Mouse (Mus musculus): Measurements from ENCODE around the gene Creb5. TPM values are rescaled to one million over a fixed set of nuclear protein-coding genes. Genes with fewer than 3 reads are reported as not detected.

Creb5 gene
- polyA plus RNA-seq, 1 experiment from 2014 or later = 4.2 TPM

- Histone ChIP-seq H3K4me2 (replicated peaks; ENCODE audit: low read depth, low read length) (no peak overlapping the region), H3K27me3 (ENCODE audit: control insufficient read depth, insufficient read depth, low read length) (no peaks in the 10 kb centered on the region), H3K36me3 (ENCODE audit: control insufficient read depth, insufficient read depth, low read length) (no peaks in the 10 kb centered on the region), H3K4me1 (ENCODE audit: control insufficient read depth, insufficient read depth, low read length) (peaks cover 10% of the 10 kb centered on the region), H3K4me3 (ENCODE audit: low read length) (no peak overlapping the region), H3K9me3 (ENCODE audit: control insufficient read depth, low read length) (no peaks in the 10 kb centered on the region), H3K9ac (ENCODE audit: low read depth, low read length) (no peak overlapping the region), H3K27ac (ENCODE audit: low read depth, low read length) (no peak overlapping the region)
- 6% methylated on average over 4 of the region's 4 CpGs for WGBS
- ATAC-seq (ENCODE audit: low FRiP score, low TSS enrichment) = peak; percentile 57
Observed at GRCm38 (mm10) chr6:53363981-53364391, 76.9 kb downstream of the Creb5 start.

GRCm38 (mm10) chr6:53369147-53369546 lies 82.1 kb downstream of the Creb5 start:
- Histone ChIP-seq H3K9me3 (ENCODE audit: control insufficient read depth, low read length) (no peaks in the 10 kb centered on the region), H3K36me3 (ENCODE audit: control insufficient read depth, insufficient read depth, low read length) (no peaks in the 10 kb centered on the region), H3K4me1 (ENCODE audit: control insufficient read depth, insufficient read depth, low read length) (peaks cover 2% of the 10 kb centered on the region; the same call in 1 of the 2 replicates), H3K27ac (ENCODE audit: low read depth, low read length) (no peak overlapping the region), H3K4me2 (replicated peaks; ENCODE audit: low read depth, low read length) (no peak overlapping the region), H3K9ac (ENCODE audit: low read depth, low read length) (no peak overlapping the region), H3K4me3 (ENCODE audit: low read length) (no peak overlapping the region), H3K27me3 (ENCODE audit: control insufficient read depth, insufficient read depth, low read length) (no peaks in the 10 kb centered on the region)
- WGBS = 85% methylated on average over 5 of the region's 5 CpGs
- ATAC-seq (ENCODE audit: low FRiP score, low TSS enrichment) = no peak

- ATAC-seq (ENCODE audit: low FRiP score, low TSS enrichment) = no peak
- Histone ChIP-seq H3K4me3 (ENCODE audit: low read length) (no peak overlapping the region), H3K4me2 (replicated peaks; ENCODE audit: low read depth, low read length) (no peak overlapping the region), H3K36me3 (ENCODE audit: control insufficient read depth, insufficient read depth, low read length) (no peaks in the 10 kb centered on the region), H3K4me1 (ENCODE audit: control insufficient read depth, insufficient read depth, low read length) (no peaks in the 10 kb centered on the region), H3K27ac (ENCODE audit: low read depth, low read length) (no peak overlapping the region), H3K9me3 (ENCODE audit: control insufficient read depth, low read length) (no peaks in the 10 kb centered on the region), H3K27me3 (ENCODE audit: control insufficient read depth, insufficient read depth, low read length) (no peaks in the 10 kb centered on the region), H3K9ac (ENCODE audit: low read depth, low read length) (no peak overlapping the region)
- 84% methylated on average over 5 of the region's 5 CpGs for WGBS
Observed at GRCm38 (mm10) chr6:53369928-53370327, 82.9 kb downstream of the Creb5 start.

GRCm38 (mm10) chr6:53371962-53372361 lies 84.9 kb downstream of the Creb5 start:
- Histone ChIP-seq H3K36me3 (ENCODE audit: control insufficient read depth, insufficient read depth, low read length) (no peaks in the 10 kb centered on the region), H3K9ac (ENCODE audit: low read depth, low read length) (no peak overlapping the region), H3K9me3 (ENCODE audit: control insufficient read depth, low read length) (no peaks in the 10 kb centered on the region), H3K27ac (ENCODE audit: low read depth, low read length) (no peak overlapping the region), H3K4me1 (ENCODE audit: control insufficient read depth, insufficient read depth, low read length) (no peaks in the 10 kb centered on the region), H3K4me3 (ENCODE audit: low read length) (no peak overlapping the region), H3K4me2 (replicated peaks; ENCODE audit: low read depth, low read length) (no peak overlapping the region), H3K27me3 (ENCODE audit: control insufficient read depth, insufficient read depth, low read length) (no peaks in the 10 kb centered on the region)
- ATAC-seq (ENCODE audit: low FRiP score, low TSS enrichment) = no peak
- 94% methylated on average over 9 of the region's 9 CpGs for WGBS

- H3K36me3 ChIP-seq (ENCODE audit: control insufficient read depth, insufficient read depth, low read length) = no peaks in the 10 kb centered on the region
- no peaks in the 10 kb centered on the region for H3K4me1 ChIP-seq (ENCODE audit: control insufficient read depth, insufficient read depth, low read length)
- WGBS = 52% methylated on average over 3 of the region's 3 CpGs
- no peak overlapping the region for H3K9ac ChIP-seq (ENCODE audit: low read depth, low read length)
- ATAC-seq (ENCODE audit: low FRiP score, low TSS enrichment) = no peak
- H3K4me2 ChIP-seq (replicated peaks; ENCODE audit: low read depth, low read length) = no peak overlapping the region
- no peaks in the 10 kb centered on the region for H3K27me3 ChIP-seq (ENCODE audit: control insufficient read depth, insufficient read depth, low read length)
- no peaks in the 10 kb centered on the region for H3K9me3 ChIP-seq (ENCODE audit: control insufficient read depth, low read length)
- H3K4me3 ChIP-seq (ENCODE audit: low read length) = no peak overlapping the region
- H3K27ac ChIP-seq (ENCODE audit: low read depth, low read length) = no peak overlapping the region
Observed at GRCm38 (mm10) chr6:53374315-53374941, 87.4 kb downstream of the Creb5 start.

- Histone ChIP-seq H3K9me3 (ENCODE audit: control insufficient read depth, low read length) (no peaks in the 10 kb centered on the region), H3K4me1 (ENCODE audit: control insufficient read depth, insufficient read depth, low read length) (peaks cover 5% of the 10 kb centered on the region; the same call in 1 of the 2 replicates), H3K27ac (ENCODE audit: low read depth, low read length) (no peak overlapping the region), H3K4me2 (replicated peaks; ENCODE audit: low read depth, low read length) (no peak overlapping the region), H3K4me3 (ENCODE audit: low read length) (no peak overlapping the region), H3K27me3 (ENCODE audit: control insufficient read depth, insufficient read depth, low read length) (no peaks in the 10 kb centered on the region), H3K36me3 (ENCODE audit: control insufficient read depth, insufficient read depth, low read length) (no peaks in the 10 kb centered on the region), H3K9ac (ENCODE audit: low read depth, low read length) (no peak overlapping the region)
- ATAC-seq (ENCODE audit: low FRiP score, low TSS enrichment) = no peak
- 89% methylated on average over 5 of the region's 5 CpGs for WGBS
Observed at GRCm38 (mm10) chr6:53389277-53389676, 102.2 kb downstream of the Creb5 start.

- H3K36me3 ChIP-seq (ENCODE audit: control insufficient read depth, insufficient read depth, low read length) = no peaks in the 10 kb centered on the region
- H3K27me3 ChIP-seq (ENCODE audit: control insufficient read depth, insufficient read depth, low read length) = no peaks in the 10 kb centered on the region
- no peak overlapping the region for H3K4me2 ChIP-seq (replicated peaks; ENCODE audit: low read depth, low read length)
- no peaks in the 10 kb centered on the region for H3K9me3 ChIP-seq (ENCODE audit: control insufficient read depth, low read length)
- H3K4me3 ChIP-seq (ENCODE audit: low read length) = no peak overlapping the region
- H3K9ac ChIP-seq (ENCODE audit: low read depth, low read length) = no peak overlapping the region
- 26% methylated on average over 6 of the region's 6 CpGs for WGBS
- peaks cover 7% of the 10 kb centered on the region; the same call in 1 of the 2 replicates for H3K4me1 ChIP-seq (ENCODE audit: control insufficient read depth, insufficient read depth, low read length)
- ATAC-seq (ENCODE audit: low FRiP score, low TSS enrichment) = 0 out of 2 replicates have a peak, but pooled peaks have one; percentile 49
- no peak overlapping the region; the same call in 1 of the 2 replicates for H3K27ac ChIP-seq (ENCODE audit: low read depth, low read length)
Observed at GRCm38 (mm10) chr6:53390413-53390812, 103.3 kb downstream of the Creb5 start.

- 18% methylated on average over 7 of the region's 7 CpGs for WGBS
- Histone ChIP-seq H3K9ac (ENCODE audit: low read depth, low read length) (no peak overlapping the region), H3K27me3 (ENCODE audit: control insufficient read depth, insufficient read depth, low read length) (no peaks in the 10 kb centered on the region), H3K9me3 (ENCODE audit: control insufficient read depth, low read length) (no peaks in the 10 kb centered on the region), H3K4me1 (ENCODE audit: control insufficient read depth, insufficient read depth, low read length) (peaks cover 14% of the 10 kb centered on the region; the same call in 1 of the 2 replicates), H3K4me2 (replicated peaks; ENCODE audit: low read depth, low read length) (no peak overlapping the region; the same call in 1 of the 2 replicates), H3K4me3 (ENCODE audit: low read length) (no peak overlapping the region), H3K27ac (ENCODE audit: low read depth, low read length) (no peak overlapping the region; the same call in 1 of the 2 replicates), H3K36me3 (ENCODE audit: control insufficient read depth, insufficient read depth, low read length) (no peaks in the 10 kb centered on the region)
- ATAC-seq (ENCODE audit: low FRiP score, low TSS enrichment) = peak; percentile 66
Observed at GRCm38 (mm10) chr6:53394026-53394425, 107.0 kb downstream of the Creb5 start.

- ATAC-seq (ENCODE audit: low FRiP score, low TSS enrichment) = no peak
- Histone ChIP-seq H3K4me3 (ENCODE audit: low read length) (no peak overlapping the region), H3K36me3 (ENCODE audit: control insufficient read depth, insufficient read depth, low read length) (no peaks in the 10 kb centered on the region), H3K9me3 (ENCODE audit: control insufficient read depth, low read length) (no peaks in the 10 kb centered on the region), H3K4me1 (ENCODE audit: control insufficient read depth, insufficient read depth, low read length) (peaks cover 14% of the 10 kb centered on the region; the same call in 1 of the 2 replicates), H3K4me2 (replicated peaks; ENCODE audit: low read depth, low read length) (no peak overlapping the region), H3K9ac (ENCODE audit: low read depth, low read length) (no peak overlapping the region), H3K27ac (ENCODE audit: low read depth, low read length) (no peak overlapping the region), H3K27me3 (ENCODE audit: control insufficient read depth, insufficient read depth, low read length) (no peaks in the 10 kb centered on the region)
- 72% methylated on average over 4 of the region's 4 CpGs for WGBS
Observed at GRCm38 (mm10) chr6:53395208-53395607, 108.1 kb downstream of the Creb5 start.

Measured in kidney, embryonic 14.5 days (tissue).